Mouse (Mus musculus) ovary, postnatal 10 days (tissue): ENCODE measurements at regions not wholly inside any gene's neighbourhood (a gene's known extent, or its start where the extent isn't known, plus 50 kb on each side); places are given as distances from the start of the nearest gene placed in this dataset.

Experiments
- DNase-seq: peaks from one replicate; pipeline ENCODE4 v3.0.0; 2022; ENCODE audit warnings: low spot score

- DNase-seq: no peak
Observed at GRCm38 (mm10) chr2:115441100-115441499, 140.4 kb upstream of the BC052040 start.

DNA sequence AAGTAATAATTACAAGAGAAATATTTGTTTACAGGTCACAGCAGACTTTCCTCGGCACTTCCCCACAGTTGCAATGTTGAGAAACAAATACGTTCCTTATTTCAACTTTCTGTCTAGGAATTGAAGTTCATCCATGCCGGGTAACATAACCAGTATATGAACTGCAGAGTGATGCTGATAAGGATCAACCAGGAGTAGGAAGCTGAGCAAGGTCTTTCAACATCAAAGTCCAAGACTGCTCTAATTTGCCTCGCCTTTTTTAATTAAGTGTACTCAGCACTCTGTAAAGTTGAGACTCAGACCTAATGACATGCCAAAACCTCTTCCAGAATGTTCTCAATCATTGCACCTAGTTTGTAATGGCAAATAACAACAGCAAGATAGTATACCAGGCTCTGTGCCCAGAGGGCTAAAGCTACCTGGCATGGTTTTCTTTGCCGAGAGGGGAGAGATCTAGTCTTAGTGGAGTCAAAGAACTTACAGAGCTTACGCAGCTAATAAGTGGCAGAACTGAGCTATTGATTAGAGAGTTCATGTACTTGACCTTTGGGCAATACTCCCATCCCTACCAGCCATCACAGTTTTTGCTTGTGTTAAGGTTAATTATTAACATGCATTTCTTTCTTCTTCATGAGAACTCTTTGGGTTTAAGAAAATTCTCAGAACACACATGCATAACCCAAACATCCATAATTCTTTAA, 131.6 kb upstream of the BC052040 start:
- DNase-seq: no peak

DNA sequence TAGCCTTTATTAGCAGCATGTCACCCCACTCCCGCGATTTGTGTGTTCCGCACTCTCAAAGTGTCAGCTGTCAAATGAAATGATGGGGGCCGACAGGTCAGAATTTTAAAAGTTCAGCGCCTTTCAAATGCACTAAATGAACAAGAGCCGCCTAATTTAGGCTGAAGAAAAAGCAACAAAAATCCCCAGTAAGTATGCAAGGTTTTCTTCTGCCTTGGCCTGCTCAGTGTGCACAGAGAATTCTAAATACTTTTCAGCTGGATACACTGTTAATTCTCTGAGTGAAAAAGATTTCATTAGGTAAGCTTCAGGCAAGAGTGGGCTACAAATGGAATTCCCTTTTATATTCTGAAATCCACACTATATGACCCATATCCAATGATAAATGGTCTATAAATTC, 125.9 kb upstream of the BC052040 start:
- no peak for DNase-seq

GRCm38 (mm10) chr2:115456372-115457022, 125.0 kb upstream of the BC052040 start:
- no peak for DNase-seq

- DNase-seq: no peak
Observed at GRCm38 (mm10) chr2:115460028-115460881, 121.3 kb upstream of the BC052040 start.

DNA sequence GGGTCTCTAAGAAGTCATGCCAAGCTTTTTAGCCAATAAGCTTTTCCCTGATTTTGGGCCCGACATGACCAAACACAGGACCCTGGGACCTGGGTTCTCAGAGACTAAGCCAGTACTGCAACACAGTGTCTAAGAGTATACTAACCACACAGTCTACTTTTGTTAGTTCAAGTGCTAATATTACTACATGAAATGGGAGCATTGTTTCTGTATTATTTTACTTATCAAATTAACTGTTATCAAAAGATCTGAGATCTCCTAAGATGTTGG, 120.7 kb upstream of the BC052040 start:
- DNase-seq: no peak

GRCm38 (mm10) chr2:115466170-115466569, 115.3 kb upstream of the BC052040 start:
- no peak for DNase-seq

GRCm38 (mm10) chr2:115467107-115467745, 114.3 kb upstream of the BC052040 start:
- DNase-seq: no peak

- no peak for DNase-seq
Observed at GRCm38 (mm10) chr2:115467936-115468335, 113.6 kb upstream of the BC052040 start.

DNA sequence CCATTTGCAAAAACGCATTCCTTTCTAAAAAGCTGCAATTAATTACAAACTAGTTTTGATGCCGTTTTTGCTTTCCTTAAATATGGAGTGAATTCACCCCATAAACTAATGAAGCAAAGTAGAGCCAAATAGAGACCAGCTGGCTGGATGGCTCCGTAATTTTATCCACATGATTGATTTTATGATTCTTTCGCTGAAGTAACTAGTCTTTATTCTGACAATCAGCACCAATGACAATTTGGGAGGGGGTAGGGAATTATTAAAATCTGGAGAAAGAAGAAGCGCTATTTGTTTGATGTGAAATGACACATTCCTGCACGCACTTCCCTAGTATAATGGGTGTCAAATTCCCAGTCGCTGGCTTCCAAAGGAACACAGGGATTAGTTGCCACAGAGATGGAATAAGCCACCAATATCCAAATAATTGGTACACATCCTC, 113.0 kb upstream of the BC052040 start:
- no peak for DNase-seq

- no peak for DNase-seq
Observed at GRCm38 (mm10) chr2:115469165-115469821, 112.2 kb upstream of the BC052040 start.

- no peak for DNase-seq
Observed at GRCm38 (mm10) chr2:115472393-115472792, 109.1 kb upstream of the BC052040 start.

DNA sequence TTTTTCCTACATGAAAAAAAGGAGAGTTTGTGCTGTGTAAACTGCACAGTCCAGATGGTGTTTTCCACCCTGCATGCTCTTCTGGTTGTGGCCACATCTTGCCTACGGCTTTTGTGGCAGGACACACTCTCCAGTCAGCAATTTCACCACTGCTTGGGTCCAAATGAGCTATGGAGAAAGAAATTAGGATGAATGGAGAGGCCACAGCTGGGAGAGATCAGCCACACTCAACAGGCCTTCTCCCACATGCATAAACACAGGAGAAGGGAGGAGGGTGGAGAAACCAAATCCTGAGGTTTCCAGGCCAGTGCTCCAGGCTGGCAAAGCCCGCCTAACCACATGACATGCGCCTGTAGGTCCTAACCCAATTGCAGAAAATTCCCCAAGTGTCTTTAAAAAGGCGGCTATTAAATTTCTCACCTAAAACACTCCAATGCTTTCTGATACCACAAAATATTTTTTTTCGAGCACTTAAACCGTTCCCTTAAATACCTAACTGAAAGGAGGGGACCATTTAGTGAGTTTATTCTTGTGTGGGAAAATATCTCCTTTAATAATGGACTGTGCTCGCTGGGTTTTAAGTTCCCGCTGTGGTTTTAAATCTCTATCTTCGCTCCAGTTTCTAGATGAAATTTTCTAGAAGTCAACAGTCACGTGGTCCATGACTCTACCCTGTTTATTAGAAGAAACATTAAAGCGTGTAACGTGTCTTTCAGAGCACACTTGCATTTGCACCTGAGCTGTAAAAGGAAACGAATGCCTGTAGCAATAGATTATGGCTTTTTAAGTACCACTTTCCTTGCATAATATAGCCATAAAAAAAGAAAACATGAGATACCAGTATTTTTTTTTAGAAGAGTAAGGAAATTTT, 97.9 kb upstream of the BC052040 start:
- no peak for DNase-seq

DNA sequence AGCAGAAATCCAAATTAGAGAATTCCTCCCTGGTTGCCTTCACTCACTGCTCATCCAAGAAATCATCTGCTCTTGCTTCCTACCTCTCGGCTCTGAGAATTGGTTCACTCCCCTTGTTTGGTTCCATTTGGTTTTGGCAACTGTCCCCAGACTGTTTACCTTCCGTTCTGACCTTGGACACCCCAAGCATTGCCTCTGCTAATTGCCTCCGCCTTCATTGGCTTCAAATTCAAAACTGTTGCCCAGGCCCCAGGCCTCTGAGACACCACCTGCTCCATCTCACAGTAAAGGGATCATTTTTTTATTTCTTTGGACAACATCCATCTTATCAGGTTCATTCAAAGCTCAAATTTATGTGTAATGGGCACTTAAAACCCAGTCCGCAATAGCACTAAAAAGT, 93.1 kb upstream of the BC052040 start:
- DNase-seq: no peak

- no peak for DNase-seq
Observed at GRCm38 (mm10) chr2:115493020-115493419, 88.5 kb upstream of the BC052040 start.

DNA sequence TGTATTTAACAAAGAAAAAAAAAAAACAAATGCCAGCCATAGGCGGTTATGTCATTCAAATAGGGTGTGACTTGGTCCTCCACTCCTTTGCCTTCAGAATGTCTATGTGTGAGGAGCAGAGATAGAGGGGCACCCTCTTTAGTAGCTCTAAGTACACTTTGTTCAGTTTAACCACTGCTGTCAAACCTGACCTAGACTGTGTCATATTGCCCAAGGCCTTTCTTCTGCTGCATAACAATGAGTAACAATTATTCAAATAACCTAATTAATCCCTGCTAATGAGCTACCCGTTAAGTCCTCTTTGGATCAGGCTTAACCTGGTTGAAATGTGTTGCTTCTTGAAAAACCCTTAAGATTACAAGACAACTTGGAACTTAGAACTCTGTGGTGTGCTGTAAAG, 81.6 kb upstream of the BC052040 start:
- DNase-seq: no peak

- no peak for DNase-seq
Observed at GRCm38 (mm10) chr2:115509527-115509926, 72.0 kb upstream of the BC052040 start.

DNA sequence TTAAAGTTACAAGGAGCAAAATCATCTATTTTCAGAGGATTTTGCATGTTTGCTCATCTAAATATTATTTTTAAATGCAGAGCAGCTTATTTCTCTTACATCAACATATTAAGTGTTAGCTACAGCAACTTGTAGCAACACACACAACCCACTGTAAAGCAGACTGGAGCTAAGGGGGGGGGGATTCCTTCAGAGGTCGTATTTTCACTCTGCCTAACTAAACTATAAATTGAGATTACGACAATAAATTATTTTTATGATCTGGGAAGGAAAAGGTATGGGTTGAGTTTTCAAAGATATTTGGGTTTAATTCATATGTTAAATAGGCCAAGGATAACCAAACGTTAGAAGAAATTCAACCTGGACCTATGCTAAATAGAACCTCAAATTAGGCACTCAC, 70.4 kb upstream of the BC052040 start:
- DNase-seq: no peak

DNA sequence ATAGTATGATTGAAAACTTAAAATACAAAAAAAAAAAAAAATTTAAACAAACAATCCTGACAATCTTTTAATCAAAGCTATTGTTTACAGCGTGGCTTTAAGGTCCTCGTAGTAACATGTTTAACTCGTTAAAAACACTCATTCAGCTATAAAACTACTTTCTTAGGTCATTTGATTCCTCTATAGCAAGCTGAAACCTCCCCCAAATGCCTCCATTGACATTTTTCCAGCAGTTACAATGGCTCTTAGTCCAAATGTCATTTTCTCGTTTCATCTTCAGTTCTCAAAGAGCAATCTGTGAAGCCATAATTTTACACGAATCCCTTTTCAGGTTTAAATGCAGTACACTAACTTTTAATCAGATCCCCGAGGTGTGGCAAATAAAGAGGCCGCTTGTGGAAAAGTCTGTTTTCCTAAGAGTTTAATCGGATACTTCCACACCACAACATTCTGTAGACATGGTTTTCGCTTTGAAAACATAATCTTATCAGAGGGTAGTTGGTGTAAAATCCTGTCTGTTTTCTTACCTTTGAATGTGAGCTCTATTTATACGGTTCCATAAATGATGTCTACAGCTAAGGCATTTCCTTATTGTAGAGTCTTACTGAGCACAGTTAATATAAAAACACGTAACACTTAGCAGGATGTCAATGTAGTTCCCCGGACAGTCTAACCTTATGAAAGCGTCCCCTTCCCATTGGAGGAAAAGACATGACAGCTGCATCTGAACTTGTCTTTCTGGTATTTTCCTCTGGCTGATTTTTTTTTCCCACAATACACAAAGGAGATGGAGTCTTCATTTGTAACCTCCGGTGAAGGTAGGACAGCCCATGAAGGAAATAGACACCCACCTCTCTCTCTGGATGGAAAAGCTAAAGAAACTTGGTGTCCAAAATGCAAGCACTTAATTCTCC, 69.6 kb upstream of the BC052040 start:
- no peak for DNase-seq

GRCm38 (mm10) chr2:115512891-115513290, 68.6 kb upstream of the BC052040 start:
- DNase-seq: no peak
